Mouse (Mus musculus) testis, adult 2 months (tissue): ENCODE results near the gene Dbi. TPM values are rescaled to one million over a fixed set of nuclear protein-coding genes. Genes with fewer than 3 reads are reported as not detected.

Experiments
- H3K27ac ChIP-seq: fragments of 200-500 bp; 2 replicates; pipeline ENCODE4 v1.5.1; 2012; ENCODE audit warnings: low read depth, low read length; ENCODE audit not compliant: control insufficient read depth, insufficient read depth
- H3K27me3 ChIP-seq: fragments of 200-500 bp; 2 replicates; pipeline ENCODE4 v1.6.1; 2012; ENCODE audit warnings: mild to moderate bottlenecking, low read length, moderate library complexity; ENCODE audit not compliant: control insufficient read depth, insufficient read depth
- H3K36me3 ChIP-seq: fragments of 200-500 bp; 2 replicates; pipeline ENCODE4 v1.6.1; 2012; ENCODE audit warnings: mild to moderate bottlenecking, low read length; ENCODE audit not compliant: control insufficient read depth, insufficient read depth
- H3K4me1 ChIP-seq: fragments of 200-500 bp; 2 replicates; pipeline ENCODE4 v1.6.1; 2012; ENCODE audit warnings: low read length; ENCODE audit not compliant: control insufficient read depth, insufficient read depth
- H3K4me3 ChIP-seq: fragments of 200-500 bp; 2 replicates; pipeline ENCODE4 v1.5.1; 2012; ENCODE audit warnings: low read depth, mild to moderate bottlenecking, low read length, moderate library complexity, mixed read lengths; ENCODE audit not compliant: control insufficient read depth
- CTCF ChIP-seq: fragments of 200-500 bp; IDR thresholded peaks from 2 replicates; pipeline ENCODE4 v1.5.1; 2012; ENCODE audit warnings: low read depth, mild to moderate bottlenecking, inconsistent platforms, low read length, moderate library complexity; ENCODE audit not compliant: control insufficient read depth, insufficient read depth, insufficient replicate concordance
- POLR2A ChIP-seq: fragments of 200-500 bp; IDR thresholded peaks from 2 replicates; pipeline ENCODE4 v1.6.1; 2012; ENCODE audit warnings: low read depth, mild to moderate bottlenecking, inconsistent platforms, low read length, moderate library complexity; ENCODE audit not compliant: control insufficient read depth
- polyA plus RNA-seq: library from polyadenylated mRNA; depleted of rRNA; stranded (reverse); fragments of >200 nt; gene quantifications from 2 replicates; pipeline ENCODE4 v1.2.3, GENCODE M21; 2012

Gene Dbi
- polyA plus RNA-seq, 1 experiment, result 90.5 TPM

DNA sequence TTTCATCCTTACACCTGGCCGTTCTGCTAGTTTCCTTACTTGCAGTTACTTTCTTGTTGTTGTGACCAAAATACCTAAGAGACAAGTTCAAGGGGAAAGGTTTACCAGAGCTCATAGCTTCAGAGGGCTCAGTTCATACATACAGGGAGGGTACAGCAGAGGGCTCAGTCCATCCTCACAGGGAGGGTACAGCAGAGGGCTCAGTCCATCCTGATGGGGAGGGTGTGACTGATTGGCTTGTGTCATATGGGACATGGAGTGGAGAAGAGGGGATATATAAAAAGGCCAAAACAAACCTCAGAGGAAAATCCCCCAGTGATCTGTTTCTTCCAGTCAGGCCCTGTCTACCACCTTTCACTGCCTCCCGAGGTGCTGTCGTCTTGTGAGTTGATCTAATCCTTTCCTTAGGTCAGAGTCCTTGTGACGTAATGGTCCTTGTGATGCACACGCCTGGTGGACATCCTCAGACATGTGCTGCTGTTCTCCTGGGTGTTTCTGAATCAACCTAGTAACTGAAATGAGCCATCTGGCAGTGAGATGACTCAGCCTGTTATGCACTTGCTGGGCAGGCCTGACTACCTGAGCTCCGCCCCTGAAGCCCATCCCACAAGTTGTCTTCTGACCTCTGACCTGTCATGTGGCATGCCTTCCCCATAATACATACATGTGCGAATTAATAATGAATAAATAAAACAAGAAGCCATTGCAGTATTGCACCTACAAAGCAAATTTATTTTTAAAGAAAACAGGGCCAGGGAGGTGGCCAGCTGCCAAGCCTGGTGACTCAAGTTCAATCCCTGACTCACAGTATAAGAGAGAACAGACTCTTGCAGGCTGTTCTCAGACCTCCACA lies 15.3 kb upstream of the Dbi start:
- TF ChIP-seq POLR2A (no peak), CTCF (no peak)
- Histone ChIP-seq H3K27me3 (no peaks in the 10 kb centered on the region), H3K27ac (no peak overlapping the region), H3K4me1 (no peaks in the 10 kb centered on the region), H3K36me3 (no peaks in the 10 kb centered on the region), H3K4me3 (no peak overlapping the region)

DNA sequence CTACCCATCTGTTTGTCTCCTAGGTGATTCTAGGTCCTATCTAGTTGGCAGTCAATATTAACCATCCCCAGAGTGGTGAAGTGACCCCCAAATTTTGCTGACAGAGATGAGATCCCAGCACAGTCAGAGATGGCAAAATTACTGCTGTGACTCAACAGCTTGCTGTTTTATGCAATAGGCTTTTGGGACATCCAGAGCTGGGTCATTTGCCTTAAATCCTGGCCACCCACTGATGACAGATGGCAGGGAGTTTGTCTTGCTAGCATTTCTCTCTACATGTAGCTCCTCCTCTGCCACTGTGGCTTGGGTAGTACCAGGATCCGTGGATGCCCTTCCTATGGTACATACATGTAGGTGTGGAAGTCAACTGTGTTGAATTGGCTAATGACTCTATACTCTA lies 11.5 kb upstream of the Dbi start:
- Histone ChIP-seq H3K27ac (no peak overlapping the region), H3K4me3 (no peak overlapping the region), H3K27me3 (no peaks in the 10 kb centered on the region), H3K36me3 (no peaks in the 10 kb centered on the region), H3K4me1 (no peaks in the 10 kb centered on the region)
- no peak for TF ChIP-seq POLR2A
- no peak for TF ChIP-seq CTCF

DNA sequence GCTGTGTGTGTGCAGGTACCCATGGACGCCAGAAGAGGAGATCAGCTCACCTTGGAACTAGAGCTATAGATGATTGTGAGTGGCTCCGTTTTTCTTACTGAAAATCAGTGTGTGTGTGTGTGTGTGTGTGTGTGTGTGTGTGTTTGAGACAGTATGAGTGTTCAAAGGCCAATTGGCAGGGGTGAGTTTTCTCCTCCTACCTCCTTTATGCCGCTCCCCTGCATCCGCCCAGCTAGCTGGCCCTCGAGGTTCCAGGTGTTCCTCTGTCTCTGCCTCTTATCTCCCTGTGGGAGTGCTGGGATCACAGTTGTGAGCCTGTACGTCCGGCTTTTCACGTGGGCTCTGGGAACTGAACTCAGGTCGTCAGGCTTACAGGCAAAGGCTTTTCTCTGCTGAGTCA lies 5.4 kb upstream of the Dbi start:
- Histone ChIP-seq H3K27me3 (no peaks in the 10 kb centered on the region), H3K27ac (no peak overlapping the region), H3K4me1 (peaks cover 4% of the 10 kb centered on the region), H3K36me3 (no peaks in the 10 kb centered on the region), H3K4me3 (no peak overlapping the region)
- TF ChIP-seq POLR2A (no peak), CTCF (no peak)

DNA sequence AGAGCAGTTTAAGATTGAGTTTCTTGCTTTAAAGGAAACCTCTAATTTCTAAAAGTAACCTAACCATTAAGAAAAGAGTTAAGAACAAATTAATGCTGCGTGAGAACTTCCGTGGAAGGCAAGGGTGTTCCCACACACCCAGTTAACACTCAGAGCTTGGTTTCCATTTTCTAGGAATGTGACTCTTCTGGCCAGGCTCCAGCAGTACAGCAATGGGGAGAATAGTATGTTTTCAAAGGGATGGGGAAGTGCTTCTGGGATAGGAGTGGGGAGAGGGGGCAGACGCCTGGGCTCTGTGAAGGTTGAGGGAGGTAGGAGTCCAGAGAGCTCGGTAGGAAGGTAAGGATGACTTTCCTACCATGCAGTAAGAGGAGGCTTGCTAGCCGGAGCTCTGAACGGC lies 4.6 kb upstream of the Dbi start:
- Histone ChIP-seq H3K4me3 (no peak overlapping the region), H3K4me1 (peaks cover 4% of the 10 kb centered on the region), H3K36me3 (no peaks in the 10 kb centered on the region), H3K27ac (no peak overlapping the region), H3K27me3 (no peaks in the 10 kb centered on the region)
- TF ChIP-seq POLR2A (no peak), CTCF (no peak)

DNA sequence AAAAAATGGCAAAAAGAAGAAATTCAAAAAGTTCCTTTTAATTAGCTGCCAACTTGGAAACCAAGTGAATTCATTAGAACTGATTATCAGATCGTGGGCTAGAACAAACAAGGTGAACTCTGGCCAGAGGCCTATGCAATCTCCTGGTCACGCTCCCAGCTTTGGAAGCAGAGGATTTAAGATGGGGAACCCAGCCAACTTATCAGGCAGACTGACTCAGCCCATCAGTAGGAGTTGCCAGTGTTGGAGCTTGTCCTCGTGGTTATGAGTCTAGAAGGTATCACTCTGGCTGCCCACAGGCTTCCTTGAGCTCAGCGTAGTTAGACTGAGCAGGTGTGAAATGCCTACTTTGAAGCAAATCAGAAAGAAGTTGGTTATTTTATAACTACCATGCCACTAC lies 4.0 kb upstream of the Dbi start:
- Histone ChIP-seq H3K4me3 (no peak overlapping the region), H3K4me1 (peaks cover 9% of the 10 kb centered on the region), H3K27me3 (no peaks in the 10 kb centered on the region), H3K27ac (no peak overlapping the region), H3K36me3 (no peaks in the 10 kb centered on the region)
- TF ChIP-seq POLR2A (no peak), CTCF (no peak)

DNA sequence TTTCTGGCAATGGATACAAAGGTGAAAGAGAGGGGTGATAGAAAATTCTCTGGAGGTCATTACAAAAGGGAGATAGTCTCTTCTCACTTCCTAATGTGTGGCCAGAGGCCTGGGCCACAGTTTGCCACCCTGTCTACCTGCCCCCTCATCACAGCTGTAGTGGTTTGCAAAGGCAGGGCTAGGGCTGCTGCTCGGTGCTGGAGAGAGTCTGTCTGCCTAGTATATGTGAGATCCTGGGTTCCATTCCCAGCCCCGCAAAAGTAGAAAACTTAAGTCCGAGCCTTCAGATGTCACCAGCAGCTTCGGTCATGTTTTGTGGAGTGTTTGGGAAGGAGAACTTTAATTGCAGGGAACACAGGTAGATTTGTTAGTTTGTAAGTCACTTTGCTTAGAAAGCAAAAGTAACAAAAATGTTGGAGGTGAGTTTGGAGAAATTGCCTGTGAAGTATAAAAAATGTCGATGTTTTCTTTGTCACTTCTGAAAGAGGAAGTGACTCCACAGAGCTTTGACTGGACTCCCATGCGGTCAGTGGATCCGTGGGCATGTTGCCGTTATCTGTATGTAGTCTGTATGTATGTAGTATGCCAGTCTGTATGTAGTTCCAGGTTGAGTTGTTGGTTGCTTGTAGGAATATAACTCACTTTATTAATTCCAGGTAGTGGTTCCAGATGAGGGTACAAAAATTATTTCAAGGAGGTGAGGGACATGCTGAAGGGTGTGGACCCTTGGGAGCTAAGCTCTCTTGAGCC lies 1.9 kb upstream of the Dbi start:
- Histone ChIP-seq H3K4me3 (peak overlapping the region; percentile 38), H3K27ac (no peak overlapping the region), H3K36me3 (no peaks in the 10 kb centered on the region), H3K4me1 (peaks cover 12% of the 10 kb centered on the region), H3K27me3 (no peaks in the 10 kb centered on the region)
- TF ChIP-seq POLR2A (no peak), CTCF (no peak)

DNA sequence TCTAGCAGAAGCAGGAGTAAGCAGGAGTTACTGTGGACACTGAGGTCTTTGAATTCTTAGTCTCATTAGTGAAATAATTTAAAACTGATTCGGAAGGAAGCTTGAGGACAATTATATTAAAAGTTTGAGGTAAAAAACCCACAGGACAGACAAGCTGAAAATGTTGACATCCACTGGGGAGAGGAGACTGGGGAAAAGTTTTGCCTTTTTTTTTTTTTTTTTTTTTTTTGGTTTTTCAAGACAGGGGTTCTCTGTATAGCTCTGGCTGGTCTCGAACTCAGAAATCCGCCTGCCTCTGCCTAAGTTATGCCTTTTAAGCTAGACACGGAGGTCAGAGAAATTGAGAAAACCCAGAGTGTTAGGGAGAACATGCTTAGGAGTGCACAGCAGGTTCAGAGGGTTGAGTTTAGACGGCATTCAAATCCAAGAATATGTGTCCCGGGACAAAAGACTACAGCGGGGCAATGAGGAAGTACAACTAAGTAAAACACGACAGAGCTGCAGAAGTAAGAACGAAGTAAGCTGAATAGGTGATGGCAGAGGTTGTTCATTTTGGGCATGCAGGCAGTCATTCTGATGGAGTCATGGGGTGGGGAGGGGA lies 1.2 kb upstream of the Dbi start:
- H3K4me3 ChIP-seq, result peak overlapping the region; percentile 96
- H3K4me1 ChIP-seq, result peaks cover 12% of the 10 kb centered on the region
- TF ChIP-seq POLR2A (no peak), CTCF (no peak)
- peak overlapping the region; percentile 90 for H3K27ac ChIP-seq
- no peaks in the 10 kb centered on the region for H3K27me3 ChIP-seq
- no peaks in the 10 kb centered on the region for H3K36me3 ChIP-seq
